Mouse (Mus musculus) small intestine, adult 2 months (tissue): ENCODE data around the gene Tnni2.

Experiments
- CTCF ChIP-seq: fragments of 200-500 bp; IDR thresholded peaks from 2 replicates; pipeline ENCODE4 v1.5.1; 2012; ENCODE audit warnings: low read depth, mild to moderate bottlenecking, control low read depth, inconsistent platforms, low read length, moderate library complexity, mixed read lengths; ENCODE audit not compliant: insufficient replicate concordance, insufficient read length; ENCODE audit errors: extremely low read depth
- POLR2A ChIP-seq: fragments of 200-500 bp; IDR thresholded peaks from 2 replicates; pipeline ENCODE4 v1.6.1; 2012; ENCODE audit warnings: low read depth, mild to moderate bottlenecking, control low read depth, inconsistent platforms, low read length, moderate library complexity

DNA sequence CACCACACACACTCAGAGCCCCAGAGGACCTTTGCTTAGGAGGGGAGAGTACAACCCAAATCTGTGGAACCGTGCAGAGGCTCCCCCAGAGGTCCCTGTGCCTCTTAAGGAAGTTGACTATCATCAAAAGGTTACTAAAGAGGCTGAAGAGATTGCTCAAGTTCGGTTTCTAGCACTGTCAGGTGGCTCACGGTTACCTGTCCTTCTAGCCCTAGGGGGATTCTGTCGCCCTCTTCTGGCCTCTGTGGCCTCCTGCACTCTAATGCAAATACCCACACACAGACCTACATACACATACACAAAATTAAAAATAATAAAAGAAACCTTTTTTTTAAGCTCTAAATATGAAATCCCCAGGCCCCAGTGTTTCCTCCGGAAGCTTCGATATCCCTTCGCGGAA lies 22.9 kb upstream of the Tnni2 start:
- no peak for TF ChIP-seq POLR2A
- no peak for TF ChIP-seq CTCF
